Mouse (Mus musculus): Measurements from ENCODE around the gene Gramd4. TPM values are rescaled to one million over a fixed set of nuclear protein-coding genes. Genes with fewer than 3 reads are reported as not detected.
A peak's percentile ranks its signal among the peaks of the same experiment; 100 is the strongest.

Gene Gramd4
- total RNA-seq, 1 experiment = 24.5 TPM

DNA sequence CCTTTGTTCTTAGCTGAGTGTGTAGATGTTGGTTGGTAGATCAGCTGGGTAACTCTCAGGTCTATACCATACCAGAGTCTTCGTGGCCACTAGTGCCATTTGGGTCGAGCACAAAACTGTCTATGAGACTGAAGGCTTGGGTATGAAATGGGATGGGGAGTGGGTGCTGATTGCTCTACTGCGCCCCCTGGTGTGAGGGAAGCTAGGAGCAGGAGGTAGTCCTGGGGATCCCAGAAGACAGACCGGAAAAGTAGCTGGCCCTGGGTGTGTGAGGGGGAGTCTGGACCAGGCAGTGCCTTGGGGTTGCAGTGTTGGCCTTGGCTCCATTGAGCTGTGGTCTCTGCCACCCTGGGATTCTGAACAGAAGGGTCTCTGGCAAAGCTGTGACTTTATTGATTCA, 80.1 kb downstream of the Gramd4 start:
- TF ChIP-seq CHD2 (IDR thresholded peaks at IDR 0.05; ENCODE audit: low read depth, low read length) (no peak), ZNF384 (IDR thresholded peaks at IDR 0.05; ENCODE audit: low read depth, low read length) (no peak), ZC3H11A (IDR thresholded peaks at IDR 0.05; ENCODE audit: borderline replicate concordance, low read depth, low read length) (no peak), HCFC1 (IDR thresholded peaks at IDR 0.05; ENCODE audit: borderline replicate concordance, insufficient read depth, low read length) (no peak), MAFK (IDR thresholded peaks at IDR 0.05; ENCODE audit: insufficient read depth, low read depth, low read length) (no peak)
- in situ Hi-C loops (cut with MboI; ENCODE audit: low sequenced_read_pairs in 2 of 2, unreplicated experiment in 2 of 2) = loop anchor here (10.0 to 25.0 kb wide), 2 partner anchors 223 to 225 kb away; no protein-coding TSS in a partner anchor
- H3K4me3 ChIP-seq (ENCODE audit: insufficient read depth in 1 of 2, low read depth in 1 of 2, low read length in 2 of 2, poor library complexity in 1 of 2, severe bottlenecking in 1 of 2) = no peak overlapping the region
- DNase-seq (ENCODE audit: low read depth, low spot score) = peak; percentile 54
- peaks cover 7% of the 10 kb centered on the region; the same call in 1 of the 2 replicates for H3K36me3 ChIP-seq (ENCODE audit: control insufficient read depth, insufficient read depth, low read length, poor library complexity, severe bottlenecking)
- H3K27ac ChIP-seq (ENCODE audit: insufficient read depth, low read depth, low read length, poor library complexity, severe bottlenecking) = no peak overlapping the region
- no peaks in the 10 kb centered on the region for H3K9me3 ChIP-seq (ENCODE audit: control insufficient read depth, insufficient read depth, low read depth, low read length)
- peaks cover 0 to 14% of the 10 kb centered on the region in 2 experiments; a peak in 1 of 4 replicates for H3K4me1 ChIP-seq (ENCODE audit: control insufficient read depth in 2 of 2, insufficient read depth in 2 of 2, low read length in 2 of 2, poor library complexity in 1 of 2)
- H3K9ac ChIP-seq (ENCODE audit: insufficient read depth, low read depth, low read length, poor library complexity, severe bottlenecking) = no peak overlapping the region

- H3K4me3 ChIP-seq (ENCODE audit: insufficient read depth in 1 of 2, low read depth in 1 of 2, low read length in 2 of 2, poor library complexity in 1 of 2, severe bottlenecking in 1 of 2) = peak overlapping the region in 1 of 2 experiments; percentile 8; a peak in 1 of 4 replicates
- TF ChIP-seq MAFK (IDR thresholded peaks at IDR 0.05; ENCODE audit: insufficient read depth, low read depth, low read length) = no peak
- no peak for TF ChIP-seq HCFC1 (IDR thresholded peaks at IDR 0.05; ENCODE audit: borderline replicate concordance, insufficient read depth, low read length)
- TF ChIP-seq ZNF384 (IDR thresholded peaks at IDR 0.05; ENCODE audit: low read depth, low read length) = no peak
- TF ChIP-seq CHD2 (IDR thresholded peaks at IDR 0.05; ENCODE audit: low read depth, low read length) = no peak
- no peak for TF ChIP-seq ZC3H11A (IDR thresholded peaks at IDR 0.05; ENCODE audit: borderline replicate concordance, low read depth, low read length)
- H3K4me1 ChIP-seq (ENCODE audit: control insufficient read depth in 2 of 2, insufficient read depth in 2 of 2, low read length in 2 of 2, poor library complexity in 1 of 2) = peaks cover 0 to 12% of the 10 kb centered on the region in 2 experiments; a peak in 1 of 4 replicates
- peak; percentile 54 for DNase-seq (ENCODE audit: low read depth, low spot score)
- H3K9me3 ChIP-seq (ENCODE audit: control insufficient read depth, insufficient read depth, low read depth, low read length) = no peaks in the 10 kb centered on the region
- in situ Hi-C loops (cut with MboI; ENCODE audit: low sequenced_read_pairs in 2 of 2, unreplicated experiment in 2 of 2) = loop anchor here in 1 of 2 experiments (25.0 kb wide), 1 partner anchor 228 kb away; no protein-coding TSS in a partner anchor
- no peak overlapping the region for H3K27ac ChIP-seq (ENCODE audit: insufficient read depth, low read depth, low read length, poor library complexity, severe bottlenecking)
- H3K9ac ChIP-seq (ENCODE audit: insufficient read depth, low read depth, low read length, poor library complexity, severe bottlenecking) = no peak overlapping the region
- H3K36me3 ChIP-seq (ENCODE audit: control insufficient read depth, insufficient read depth, low read length, poor library complexity, severe bottlenecking) = peaks cover 9% of the 10 kb centered on the region; the same call in 1 of the 2 replicates
Measured at GRCm38 (mm10) chr15:86140323-86140722, 82.8 kb downstream of the Gramd4 start.

- TF ChIP-seq ZNF384 (IDR thresholded peaks at IDR 0.05; ENCODE audit: low read depth, low read length) (no peak), MAFK (IDR thresholded peaks at IDR 0.05; ENCODE audit: insufficient read depth, low read depth, low read length) (no peak), ZC3H11A (IDR thresholded peaks at IDR 0.05; ENCODE audit: borderline replicate concordance, low read depth, low read length) (no peak), CHD2 (IDR thresholded peaks at IDR 0.05; ENCODE audit: low read depth, low read length) (no peak), HCFC1 (IDR thresholded peaks at IDR 0.05; ENCODE audit: borderline replicate concordance, insufficient read depth, low read length) (no peak)
- H3K36me3 ChIP-seq (ENCODE audit: control insufficient read depth, insufficient read depth, low read length, poor library complexity, severe bottlenecking) = peaks cover 11% of the 10 kb centered on the region; the same call in 1 of the 2 replicates
Measured at GRCm38 (mm10) chr15:86144577-86144976, 87.1 kb downstream of the Gramd4 start.

GRCm38 (mm10) chr15:86145046-86145445, 87.6 kb downstream of the Gramd4 start:
- in situ Hi-C loops (cut with MboI; ENCODE audit: low sequenced_read_pairs in 2 of 2, unreplicated experiment in 2 of 2) = loop anchor here in 1 of 2 experiments (25.0 kb wide), 1 partner anchor 233 kb away; no protein-coding TSS in a partner anchor
- DNase-seq (ENCODE audit: low read depth, low spot score) = no peak
- Histone ChIP-seq H3K9me3 (ENCODE audit: control insufficient read depth, insufficient read depth, low read depth, low read length) (no peaks in the 10 kb centered on the region), H3K27ac (ENCODE audit: insufficient read depth, low read depth, low read length, poor library complexity, severe bottlenecking) (no peak overlapping the region), H3K36me3 (ENCODE audit: control insufficient read depth, insufficient read depth, low read length, poor library complexity, severe bottlenecking) (peaks cover 11% of the 10 kb centered on the region; the same call in 1 of the 2 replicates), H3K9ac (ENCODE audit: insufficient read depth, low read depth, low read length, poor library complexity, severe bottlenecking) (no peak overlapping the region), H3K4me1 (ENCODE audit: control insufficient read depth in 2 of 2, insufficient read depth in 2 of 2, low read length in 2 of 2, poor library complexity in 1 of 2) (peaks cover 0 to 9% of the 10 kb centered on the region in 2 experiments; a peak in 1 of 4 replicates), H3K4me3 (ENCODE audit: insufficient read depth in 1 of 2, low read depth in 1 of 2, low read length in 2 of 2, poor library complexity in 1 of 2, severe bottlenecking in 1 of 2) (no peak overlapping the region)
- TF ChIP-seq HCFC1 (IDR thresholded peaks at IDR 0.05; ENCODE audit: borderline replicate concordance, insufficient read depth, low read length) (no peak), CHD2 (IDR thresholded peaks at IDR 0.05; ENCODE audit: low read depth, low read length) (no peak), ZNF384 (IDR thresholded peaks at IDR 0.05; ENCODE audit: low read depth, low read length) (no peak), MAFK (IDR thresholded peaks at IDR 0.05; ENCODE audit: insufficient read depth, low read depth, low read length) (no peak), ZC3H11A (IDR thresholded peaks at IDR 0.05; ENCODE audit: borderline replicate concordance, low read depth, low read length) (no peak)

More at GRCm38 (mm10) chr15:86144577-86144976, 87.1 kb downstream of the Gramd4 start:
- H3K9me3 ChIP-seq (ENCODE audit: control insufficient read depth, insufficient read depth, low read depth, low read length) = no peaks in the 10 kb centered on the region
- no peak for DNase-seq (ENCODE audit: low read depth, low spot score)
- H3K4me3 ChIP-seq (ENCODE audit: insufficient read depth in 1 of 2, low read depth in 1 of 2, low read length in 2 of 2, poor library complexity in 1 of 2, severe bottlenecking in 1 of 2) = no peak overlapping the region
- no peak overlapping the region for H3K9ac ChIP-seq (ENCODE audit: insufficient read depth, low read depth, low read length, poor library complexity, severe bottlenecking)
- H3K27ac ChIP-seq (ENCODE audit: insufficient read depth, low read depth, low read length, poor library complexity, severe bottlenecking) = no peak overlapping the region
- H3K4me1 ChIP-seq (ENCODE audit: control insufficient read depth in 2 of 2, insufficient read depth in 2 of 2, low read length in 2 of 2, poor library complexity in 1 of 2) = peaks cover 0 to 11% of the 10 kb centered on the region in 2 experiments; a peak in 1 of 4 replicates
- in situ Hi-C loops (cut with MboI; ENCODE audit: low sequenced_read_pairs in 2 of 2, unreplicated experiment in 2 of 2) = loop anchor here in 1 of 2 experiments (25.0 kb wide), 1 partner anchor 232 kb away; no protein-coding TSS in a partner anchor

Measured in ES-E14 (cell line).